Mouse (Mus musculus) G1E (cell line): Measurements from ENCODE around the gene Ccdc184. TPM values are rescaled to one million over a fixed set of nuclear protein-coding genes. Genes with fewer than 3 reads are reported as not detected.

ENCODE experiments used
- ATAC-seq: 2 replicates; pipeline ENCODE4 v1.8.0; 2016; ENCODE audit warnings: mild to moderate bottlenecking; ENCODE audit not compliant: insufficient number of reproducible peaks, poor library complexity, low FRiP score, severe bottlenecking; ENCODE audit errors: extremely low read depth
- DNase-seq: peaks from one replicate; pipeline ENCODE4 v3.0.0; 2012; ENCODE audit warnings: low spot score
- H3K27me3 ChIP-seq: 2 replicates; pipeline ENCODE4 v1.6.1; 2012; ENCODE audit warnings: mild to moderate bottlenecking, low read length, inconsistent platforms; ENCODE audit not compliant: insufficient read depth
- H3K36me3 ChIP-seq: replicated peaks from 2 replicates; pipeline ENCODE3; 2012; ENCODE audit warnings: mild to moderate bottlenecking, inconsistent platforms
- H3K4me1 ChIP-seq: 2 replicates; pipeline ENCODE4 v1.6.1; 2012; ENCODE audit warnings: low read depth, low read length, inconsistent platforms, mixed read lengths; ENCODE audit not compliant: insufficient read depth
- H3K4me3 ChIP-seq: 2 replicates; pipeline ENCODE4 v1.5.1; 2012; ENCODE audit warnings: low read depth, mild to moderate bottlenecking, inconsistent platforms, low read length, moderate library complexity, mixed read lengths
- H3K9me3 ChIP-seq: replicated peaks from 2 replicates; pipeline ENCODE4 v1.6.1; 2012; ENCODE audit warnings: inconsistent platforms
- CTCF ChIP-seq: IDR thresholded peaks from 2 replicates; pipeline ENCODE4 v1.5.1; 2012; ENCODE audit warnings: low read depth, low read length, inconsistent platforms, mixed read lengths
- GATA1 ChIP-seq: IDR thresholded peaks from 2 replicates; pipeline ENCODE4 v1.6.1; 2012; ENCODE audit warnings: borderline replicate concordance, low read length, inconsistent platforms, mixed read lengths
- GATA2 ChIP-seq: IDR thresholded peaks from 2 replicates; pipeline ENCODE4 v1.6.1; 2012; ENCODE audit warnings: low read depth, low read length, inconsistent platforms, borderline replicate concordance
- POLR2AphosphoS5 ChIP-seq: IDR thresholded peaks from 2 replicates; pipeline ENCODE4 v1.6.1; 2012; ENCODE audit warnings: low read depth, low read length, inconsistent platforms; ENCODE audit not compliant: insufficient replicate concordance
- TAL1 ChIP-seq: conservative IDR thresholded peaks from 2 replicates; pipeline ENCODE4 v1.6.1; 2012; ENCODE audit warnings: low read depth, low read length, inconsistent platforms, mixed read lengths
- polyA plus RNA-seq: library from polyadenylated mRNA; stranded (reverse); fragments of >175 nt; gene quantifications from 2 replicates; pipeline ENCODE4 v1.2.3, GENCODE M21; 2012
- total RNA-seq, 2 experiments: library from RNA; stranded (forward) in 1 of 2; stranded (reverse) in 1 of 2; fragments of 200-1000 nt in 1 of 2; fragments of >200 nt in 1 of 2; fragmentation: Nextera tagmentation in 1 of 2; gene quantifications; 2 replicates each; pipeline ENCODE4 v1.2.3; 2014 to 2017

Gene Ccdc184
- total and polyA plus RNA-seq, 3 experiments = not detected

DNA sequence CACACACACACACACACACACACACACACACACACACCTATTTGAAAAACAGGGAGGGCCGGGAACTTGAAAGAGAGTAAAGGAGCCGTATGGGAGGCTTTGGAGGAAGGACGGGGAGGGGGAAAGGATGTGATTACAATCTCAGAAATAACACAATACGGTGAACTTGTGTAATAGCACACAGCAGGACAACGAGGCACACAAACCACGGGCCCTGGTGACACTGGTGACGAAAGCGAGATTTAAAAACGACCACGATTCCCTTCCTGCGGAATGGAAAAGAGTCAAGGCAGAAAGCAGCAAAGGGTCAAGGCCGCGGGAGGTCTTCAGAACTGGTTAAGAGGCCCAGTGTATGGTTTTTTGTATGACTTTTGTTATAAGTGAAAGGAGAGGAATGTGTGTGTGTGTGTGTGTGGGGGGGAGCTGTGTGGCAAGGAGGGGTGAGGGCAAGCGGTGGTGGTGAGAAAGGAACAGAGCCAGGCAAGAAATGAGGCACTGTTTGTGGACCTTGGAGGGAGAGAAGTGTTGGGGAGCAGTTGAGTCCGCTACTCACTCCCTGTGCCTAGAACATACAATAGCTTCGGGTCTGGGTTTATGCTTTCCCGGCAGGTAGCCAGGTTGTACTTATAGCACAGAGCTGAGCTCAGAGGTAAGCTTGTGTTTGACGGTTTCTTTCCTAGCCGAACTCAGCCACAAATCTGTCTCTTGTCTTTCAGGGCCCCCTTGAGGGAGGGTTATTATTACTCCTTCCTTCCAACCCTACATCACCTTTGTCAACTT is 5.7 kb upstream of the Ccdc184 start:
- Histone ChIP-seq H3K9me3 (no peaks in the 10 kb centered on the region), H3K36me3 (no peaks in the 10 kb centered on the region), H3K27me3 (peaks cover 29% of the 10 kb centered on the region), H3K4me3 (no peak overlapping the region), H3K4me1 (peaks cover 22% of the 10 kb centered on the region)
- TF ChIP-seq TAL1 = no peak
- no peak for DNase-seq
- no peak for ATAC-seq

DNA sequence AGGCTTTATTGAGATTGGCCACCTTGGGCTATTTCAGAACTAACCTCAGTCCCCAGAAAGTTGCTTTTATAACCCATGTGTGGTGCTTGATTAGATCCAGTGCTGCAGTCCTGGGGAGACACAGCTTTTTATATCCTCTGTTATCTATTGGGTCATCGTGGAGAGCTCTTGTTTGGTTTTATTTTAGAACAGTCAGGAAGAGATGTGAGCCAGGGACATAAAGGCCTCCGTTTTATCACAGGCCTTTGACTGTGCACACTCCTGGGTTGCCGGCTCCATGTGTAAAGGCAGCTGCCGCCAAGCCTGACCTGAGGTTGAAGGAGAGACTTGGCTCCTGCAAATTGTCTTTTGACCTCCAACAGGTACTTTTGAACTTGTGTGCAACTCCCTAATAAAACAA is 4.4 kb upstream of the Ccdc184 start:
- ATAC-seq (no peak), DNase-seq (no peak)
- H3K27me3 ChIP-seq = peaks cover 30% of the 10 kb centered on the region

GRCm38 (mm10) chr15:98165525-98165924 is 1.4 kb upstream of the Ccdc184 start, which contains the start of gene Asb8:
Asb8 (minus strand) TSS chr15:98165625.
- H3K36me3 ChIP-seq = no peaks in the 10 kb centered on the region
- no peaks in the 10 kb centered on the region for H3K9me3 ChIP-seq
- TF ChIP-seq GATA1 = no peak
- no peak for TF ChIP-seq GATA2
- no peak for TF ChIP-seq CTCF
- TF ChIP-seq TAL1 = no peak
- TF ChIP-seq POLR2AphosphoS5 = no peak
- no peak within 1 kb of the TSS for H3K4me3 ChIP-seq
- peaks cover 25% of the 10 kb centered on the region for H3K4me1 ChIP-seq
- no peak for DNase-seq
- no peak for ATAC-seq
- H3K27me3 ChIP-seq = peaks cover 52% of the 10 kb centered on the region

More for the DNA sequence above, 4.4 kb upstream of the Ccdc184 start:
- Histone ChIP-seq H3K4me1 (peaks cover 24% of the 10 kb centered on the region), H3K9me3 (no peaks in the 10 kb centered on the region), H3K4me3 (no peak overlapping the region), H3K36me3 (no peaks in the 10 kb centered on the region)
- TF ChIP-seq TAL1 (no peak), GATA1 (no peak), CTCF (no peak), POLR2AphosphoS5 (no peak), GATA2 (no peak)

- peaks cover 56% of the 10 kb centered on the region for H3K27me3 ChIP-seq
- TF ChIP-seq CTCF = no peak
- no peak for TF ChIP-seq GATA2
- 0 out of 2 replicates have a peak, but pooled peaks cover 5% of the 10 kb centered on the region for H3K4me1 ChIP-seq
- H3K36me3 ChIP-seq = no peaks in the 10 kb centered on the region
- DNase-seq (no peak), ATAC-seq (no peak)
- H3K4me3 ChIP-seq = no peak overlapping the region
- no peaks in the 10 kb centered on the region for H3K9me3 ChIP-seq
These were observed 975 bp downstream of the Ccdc184 start for GRCm38 (mm10) chr15:98167645-98168621.

GRCm38 (mm10) chr15:98168622-98169004 is 1.7 kb downstream of the Ccdc184 start:
- TF ChIP-seq GATA1 (no peak), POLR2AphosphoS5 (no peak), TAL1 (no peak), GATA2 (no peak), CTCF (no peak)
- DNase-seq (no peak), ATAC-seq (no peak)
- Histone ChIP-seq H3K27me3 (peaks cover 55% of the 10 kb centered on the region), H3K9me3 (no peaks in the 10 kb centered on the region), H3K36me3 (no peaks in the 10 kb centered on the region), H3K4me3 (no peak overlapping the region), H3K4me1 (0 out of 2 replicates have a peak, but pooled peaks cover 5% of the 10 kb centered on the region)

DNA sequence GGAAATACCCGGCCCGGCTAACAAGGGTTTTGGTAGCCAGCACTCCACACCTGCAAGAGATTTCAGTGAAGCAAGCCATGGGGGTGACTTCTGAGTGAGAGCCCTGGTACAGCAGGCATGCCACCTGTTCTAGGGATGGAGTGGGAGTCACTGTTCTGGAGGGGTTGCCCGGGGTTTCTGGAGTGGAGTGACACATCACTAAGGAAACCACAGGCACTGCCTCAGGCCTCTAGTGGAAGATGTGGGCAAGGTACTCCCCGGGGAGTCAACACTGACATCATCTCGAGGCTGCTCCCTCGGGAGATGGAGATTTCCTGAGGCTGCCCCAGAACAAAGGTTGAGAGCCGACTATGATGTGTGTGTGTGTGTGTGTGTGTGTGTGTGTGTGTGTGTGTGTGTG is 3.4 kb downstream of the Ccdc184 start:
- Histone ChIP-seq H3K4me3 (no peak overlapping the region), H3K27me3 (peaks cover 47% of the 10 kb centered on the region), H3K36me3 (no peaks in the 10 kb centered on the region), H3K4me1 (0 out of 2 replicates have a peak, but pooled peaks cover 5% of the 10 kb centered on the region), H3K9me3 (no peaks in the 10 kb centered on the region)
- DNase-seq = no peak
- TF ChIP-seq POLR2AphosphoS5 (no peak), GATA2 (no peak), TAL1 (no peak), CTCF (no peak), GATA1 (no peak)
- ATAC-seq = no peak
